In genomic region chr2:70337208-70337611, GRCm38 (mm10) we compare ENCODE assay signal across 9 mouse cellular contexts.
DNase-seq lines count a peak whose midpoint lies in the region; ATAC-seq lines count a peak whose summit lies in the region.
"Had no signal": no experiment of that assay in that cellular context is flagged by ENCODE, and none has a peak within 500 bp of the region (broad histone marks: within the 10 kb centered on the region; RNA-seq: fewer than 3 reads in every experiment).

No protein-coding gene starts in this region.

- peak; percentile 65 for ATAC-seq in heart, embryonic 11.5 days (replicated peaks; ENCODE audit: insufficient number of reproducible peaks, low FRiP score, low TSS enrichment)
- peak; percentile 81 for ATAC-seq in kidney, embryonic 15.5 days (replicated peaks; ENCODE audit: low FRiP score)
- ATAC-seq in forebrain, embryonic 12.5 days (ENCODE audit: low FRiP score) = no peak

- peak overlapping the region; percentile 42 for H3K4me2 ChIP-seq in heart, embryonic 11.5 days
- H3K4me2 ChIP-seq in kidney, embryonic 15.5 days = peak overlapping the region; percentile 45
- no peak overlapping the region for H3K4me2 ChIP-seq in forebrain, embryonic 12.5 days
- H3K4me2 ChIP-seq: midbrain, embryonic 12.5 days had no signal

- H3K27me3 ChIP-seq in heart, embryonic 11.5 days (ENCODE audit: control insufficient read depth, insufficient read depth, low read length) = no peaks in the 10 kb centered on the region
- no peaks in the 10 kb centered on the region for H3K27me3 ChIP-seq in kidney, embryonic 15.5 days
- H3K27me3 ChIP-seq in forebrain, embryonic 12.5 days = peaks cover 6% of the 10 kb centered on the region; the same call in 1 of the 2 replicates

- WGBS in heart, embryonic 11.5 days (ENCODE audit: insufficient replicate concordance) = 12% methylated on average over 7 of the region's 7 CpGs
- WGBS in kidney, embryonic 15.5 days = 8% methylated on average over 7 of the region's 7 CpGs
- WGBS in forebrain, embryonic 12.5 days = 63% methylated on average over 7 of the region's 7 CpGs

- H3K36me3 ChIP-seq in heart, embryonic 11.5 days (ENCODE audit: control insufficient read depth, insufficient read depth, low read length) = no peaks in the 10 kb centered on the region
- H3K36me3 ChIP-seq in kidney, embryonic 15.5 days = no peaks in the 10 kb centered on the region
- H3K36me3 ChIP-seq in forebrain, embryonic 12.5 days (replicated peaks) = no peaks in the 10 kb centered on the region
- H3K36me3 ChIP-seq: midbrain, embryonic 12.5 days had no signal

- peaks cover 26% of the 10 kb centered on the region for H3K4me1 ChIP-seq in heart, embryonic 11.5 days (ENCODE audit: control insufficient read depth, insufficient read depth, low read length)
- peaks cover 38% of the 10 kb centered on the region for H3K4me1 ChIP-seq in kidney, embryonic 15.5 days
- peaks cover 10% of the 10 kb centered on the region for H3K4me1 ChIP-seq in forebrain, embryonic 12.5 days

- DNase-seq in Muller cell, postnatal 12 days (ENCODE audit: inconsistent ontology term) = peak; percentile 28
- DNase-seq in adrenal gland, postnatal 14 days = peak; percentile 45
- peak; percentile 79 for DNase-seq in lung, postnatal 25 days (ENCODE audit: low spot score)
- no peak for DNase-seq in left cerebral cortex, postnatal 36 days (ENCODE audit: low spot score in 2 of 2)
- DNase-seq in spleen, adult 12 weeks (ENCODE audit: low spot score) = no peak

- H3K9me3 ChIP-seq in heart, embryonic 11.5 days (replicated peaks; ENCODE audit: control insufficient read depth, low read length) = no peaks in the 10 kb centered on the region
- no peaks in the 10 kb centered on the region for H3K9me3 ChIP-seq in kidney, embryonic 15.5 days (replicated peaks)
- no peaks in the 10 kb centered on the region for H3K9me3 ChIP-seq in forebrain, embryonic 12.5 days
- H3K9me3 ChIP-seq: midbrain, embryonic 12.5 days had no signal

- peak overlapping the region; percentile 82 for H3K27ac ChIP-seq in heart, embryonic 11.5 days (ENCODE audit: low read depth, low read length)
- H3K27ac ChIP-seq in kidney, embryonic 15.5 days = peak overlapping the region; percentile 79
- H3K27ac ChIP-seq in forebrain, embryonic 12.5 days = no peak overlapping the region
- H3K27ac ChIP-seq: midbrain, embryonic 12.5 days had no signal

- intact Hi-C loops in left cerebral cortex, postnatal 36 days (cut with DNase I) = no loop called here

- peak overlapping the region; percentile 4; the same call in 1 of the 2 replicates for H3K9ac ChIP-seq in heart, embryonic 11.5 days (ENCODE audit: low read depth, low read length)
- no peak overlapping the region for H3K9ac ChIP-seq in kidney, embryonic 15.5 days
- H3K9ac ChIP-seq in forebrain, embryonic 12.5 days = no peak overlapping the region
- H3K9ac ChIP-seq: midbrain, embryonic 12.5 days had no signal

- no peak overlapping the region for H3K4me3 ChIP-seq in heart, embryonic 11.5 days (ENCODE audit: low read depth, low read length)
- 0 out of 2 replicates have a peak overlapping the region, but pooled peaks have one; percentile 3 for H3K4me3 ChIP-seq in kidney, embryonic 15.5 days (replicated peaks)
- no peak overlapping the region for H3K4me3 ChIP-seq in forebrain, embryonic 12.5 days (replicated peaks)
- H3K4me3 ChIP-seq: midbrain, embryonic 12.5 days had no signal

Comparison
In these comparisons a context has a peak if more than half of its experiments do, and no peak if none do; other contexts are left out.
1. DNase-seq: peak in Muller cell, postnatal 12 days (single experiment), adrenal gland, postnatal 14 days (single experiment) and lung, postnatal 25 days (single experiment); none in left cerebral cortex, postnatal 36 days (0 of 2) and spleen, adult 12 weeks (single experiment).